Comparison of ENCODE assay signal across 19 mouse cellular contexts in the genomic region with DNA sequence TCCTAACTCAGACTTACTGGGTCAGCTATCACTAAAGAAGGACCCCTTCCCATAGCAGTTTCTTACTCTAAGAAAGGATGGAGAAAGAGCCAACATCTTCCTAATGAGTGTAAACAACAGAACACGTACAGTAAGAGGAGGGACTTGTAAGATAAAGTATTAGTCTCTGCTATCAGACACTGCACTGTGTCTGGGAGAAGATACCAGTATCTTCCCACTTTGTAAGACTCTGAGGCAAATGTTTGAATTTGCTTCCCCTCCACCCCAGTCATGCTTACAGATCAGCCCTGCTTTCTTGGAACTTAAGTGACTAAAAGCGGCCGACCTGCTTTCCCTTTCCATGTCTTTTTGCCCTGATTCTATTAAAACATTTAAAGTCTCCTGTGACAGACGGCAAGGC. TPM values are rescaled to one million over a fixed set of nuclear protein-coding genes. Genes with fewer than 3 reads are reported as not detected.
DNase-seq lines count a peak whose midpoint lies in the region; ATAC-seq and TF ChIP-seq lines count a peak whose summit lies in the region.
"Had no signal": no experiment of that assay in that cellular context is flagged by ENCODE, and none has a peak within 500 bp of the region (broad histone marks: within the 10 kb centered on the region; RNA-seq: fewer than 3 reads in every experiment).

No protein-coding gene starts in this region.

- no peak overlapping the region for H3K27ac ChIP-seq in midbrain, embryonic 11.5 days (ENCODE audit: low read depth, low read length)
- no peak overlapping the region for H3K27ac ChIP-seq in midbrain, postnatal 0 days (ENCODE audit: low read depth, low read length)
- peak overlapping the region; percentile 52; the same call in 1 of the 2 replicates for H3K27ac ChIP-seq in liver, embryonic 12.5 days
- 0 out of 2 replicates have a peak overlapping the region, but pooled peaks have one; percentile 42 for H3K27ac ChIP-seq in liver, embryonic 16.5 days (ENCODE audit: low read length)
- H3K27ac ChIP-seq in intestine, postnatal 0 days (ENCODE audit: low read depth, low read length) = no peak overlapping the region
- H3K27ac ChIP-seq: embryonic facial prominence, embryonic 12.5 days; forebrain, embryonic 15.5 days; hindbrain, embryonic 10.5 days; hindbrain, embryonic 15.5 days had no signal

- H3K9me3 ChIP-seq in midbrain, embryonic 11.5 days (ENCODE audit: control insufficient read depth, low read length) = no peaks in the 10 kb centered on the region
- H3K9me3 ChIP-seq in midbrain, postnatal 0 days (ENCODE audit: low read length) = no peaks in the 10 kb centered on the region
- H3K9me3 ChIP-seq in liver, embryonic 12.5 days (replicated peaks) = no peaks in the 10 kb centered on the region
- H3K9me3 ChIP-seq in liver, embryonic 16.5 days (replicated peaks; ENCODE audit: control insufficient read depth, low read length) = no peaks in the 10 kb centered on the region
- H3K9me3 ChIP-seq in intestine, postnatal 0 days (ENCODE audit: control insufficient read depth) = no peaks in the 10 kb centered on the region
- H3K9me3 ChIP-seq: embryonic facial prominence, embryonic 12.5 days; forebrain, embryonic 15.5 days; heart, embryonic 12.5 days; hindbrain, embryonic 10.5 days; hindbrain, embryonic 15.5 days had no signal

- no peak overlapping the region for H3K4me2 ChIP-seq in midbrain, embryonic 11.5 days
- no peak overlapping the region for H3K4me2 ChIP-seq in midbrain, postnatal 0 days (ENCODE audit: low read depth, low read length, poor library complexity, severe bottlenecking)
- H3K4me2 ChIP-seq in liver, embryonic 12.5 days = peak overlapping the region; percentile 32
- no peak overlapping the region for H3K4me2 ChIP-seq in liver, embryonic 16.5 days (ENCODE audit: low read depth, low read length)
- no peak overlapping the region for H3K4me2 ChIP-seq in intestine, postnatal 0 days (replicated peaks; ENCODE audit: low read depth)
- H3K4me2 ChIP-seq: embryonic facial prominence, embryonic 12.5 days; forebrain, embryonic 15.5 days; heart, embryonic 12.5 days; hindbrain, embryonic 15.5 days had no signal

- H3K4me3 ChIP-seq in midbrain, embryonic 11.5 days (ENCODE audit: low read depth, low read length) = no peak overlapping the region
- no peak overlapping the region for H3K4me3 ChIP-seq in midbrain, postnatal 0 days (ENCODE audit: low read depth, low read length)
- no peak overlapping the region for H3K4me3 ChIP-seq in liver, embryonic 12.5 days
- H3K4me3 ChIP-seq in liver, embryonic 16.5 days (ENCODE audit: low read depth, low read length) = no peak overlapping the region
- H3K4me3 ChIP-seq in intestine, postnatal 0 days (ENCODE audit: low read depth, low read length) = no peak overlapping the region
- H3K4me3 ChIP-seq: embryonic facial prominence, embryonic 12.5 days; forebrain, embryonic 15.5 days; heart, embryonic 12.5 days; hindbrain, embryonic 10.5 days; hindbrain, embryonic 15.5 days had no signal

- WGBS in midbrain, embryonic 11.5 days = 90% methylated on average over 4 of the region's 4 CpGs
- WGBS in midbrain, postnatal 0 days = 88% methylated on average over 4 of the region's 4 CpGs
- WGBS in liver, embryonic 12.5 days (ENCODE audit: insufficient replicate concordance) = 40% methylated on average over 4 of the region's 4 CpGs
- 37% methylated on average over 4 of the region's 4 CpGs for WGBS in liver, embryonic 16.5 days (ENCODE audit: insufficient replicate concordance)
- WGBS in intestine, postnatal 0 days = 84% methylated on average over 4 of the region's 4 CpGs

- no peak overlapping the region for H3K9ac ChIP-seq in midbrain, embryonic 11.5 days (ENCODE audit: low read length)
- no peak overlapping the region for H3K9ac ChIP-seq in midbrain, postnatal 0 days (replicated peaks; ENCODE audit: low read length, poor library complexity, severe bottlenecking)
- no peak overlapping the region for H3K9ac ChIP-seq in liver, embryonic 12.5 days
- H3K9ac ChIP-seq in liver, embryonic 16.5 days (ENCODE audit: low read depth, low read length) = no peak overlapping the region
- H3K9ac ChIP-seq in intestine, postnatal 0 days (ENCODE audit: low read depth, low read length) = no peak overlapping the region
- H3K9ac ChIP-seq: embryonic facial prominence, embryonic 12.5 days; forebrain, embryonic 15.5 days; heart, embryonic 12.5 days; hindbrain, embryonic 15.5 days had no signal

- no peaks in the 10 kb centered on the region for H3K27me3 ChIP-seq in midbrain, embryonic 11.5 days (ENCODE audit: control insufficient read depth, insufficient read depth, low read length)
- no peaks in the 10 kb centered on the region for H3K27me3 ChIP-seq in midbrain, postnatal 0 days (ENCODE audit: insufficient read depth, low read length)
- H3K27me3 ChIP-seq in liver, embryonic 12.5 days (replicated peaks) = no peaks in the 10 kb centered on the region
- H3K27me3 ChIP-seq in liver, embryonic 16.5 days (ENCODE audit: control insufficient read depth, insufficient read depth, low read depth, low read length) = no peaks in the 10 kb centered on the region
- no peaks in the 10 kb centered on the region for H3K27me3 ChIP-seq in intestine, postnatal 0 days (replicated peaks; ENCODE audit: control insufficient read depth, insufficient read depth, low read length)
- H3K27me3 ChIP-seq: CH12.LX; embryonic facial prominence, embryonic 12.5 days; forebrain, embryonic 15.5 days; heart, embryonic 12.5 days; hindbrain, embryonic 15.5 days had no signal

- H3K36me3 ChIP-seq in midbrain, embryonic 11.5 days (ENCODE audit: control insufficient read depth, insufficient read depth, low read length) = peaks cover 5% of the 10 kb centered on the region; the same call in 1 of the 2 replicates
- H3K36me3 ChIP-seq in midbrain, postnatal 0 days (ENCODE audit: insufficient read depth, low read length) = peaks cover 21% of the 10 kb centered on the region; the same call in 1 of the 2 replicates
- H3K36me3 ChIP-seq in liver, embryonic 12.5 days = peaks cover 79% of the 10 kb centered on the region
- H3K36me3 ChIP-seq in liver, embryonic 16.5 days (ENCODE audit: control insufficient read depth, insufficient read depth) = peaks cover 4% of the 10 kb centered on the region
- H3K36me3 ChIP-seq in intestine, postnatal 0 days (ENCODE audit: control insufficient read depth, insufficient read depth) = peaks cover 33% of the 10 kb centered on the region

- no peak for ATAC-seq in midbrain, embryonic 11.5 days (ENCODE audit: low FRiP score)
- no peak for ATAC-seq in midbrain, postnatal 0 days (ENCODE audit: low FRiP score)
- ATAC-seq in liver, embryonic 12.5 days = peak; percentile 90
- peak; percentile 76 for ATAC-seq in liver, embryonic 16.5 days (ENCODE audit: low read depth)
- no peak for ATAC-seq in intestine, postnatal 0 days
- ATAC-seq: forebrain, embryonic 15.5 days had no signal

- TF ChIP-seq CTCF in midbrain, postnatal 0 days (IDR thresholded peaks at IDR 0.05) = no peak
- no peak for TF ChIP-seq CTCF in intestine, postnatal 0 days (IDR thresholded peaks at IDR 0.05; ENCODE audit: low read depth)

- peak; percentile 21 for DNase-seq in midbrain, embryonic 11.5 days (ENCODE audit: low spot score, missing footprints)
- no peak for DNase-seq in midbrain, postnatal 0 days (ENCODE audit: low spot score)
- no peak for DNase-seq in layer of hippocampus, adult 18-20 months (ENCODE audit: low spot score in 2 of 2)
- no peak for DNase-seq in layer of hippocampus, postnatal 14 days (ENCODE audit: low spot score in 2 of 2)
- DNase-seq: adrenal gland, adult 8-10 months; adrenal gland, postnatal 36 days; cerebellum, adult 11-12 months; cerebellum, adult 9-10 months; cerebellum, postnatal 25 days; gastrocnemius, postnatal 10 days had no signal

- H3K4me1 ChIP-seq in midbrain, embryonic 11.5 days (ENCODE audit: control insufficient read depth, insufficient read depth, low read length) = no peaks in the 10 kb centered on the region
- H3K4me1 ChIP-seq in midbrain, postnatal 0 days (ENCODE audit: insufficient read depth, low read length) = no peaks in the 10 kb centered on the region
- H3K4me1 ChIP-seq in liver, embryonic 12.5 days = peaks cover 22% of the 10 kb centered on the region
- H3K4me1 ChIP-seq in liver, embryonic 16.5 days (ENCODE audit: control insufficient read depth, low read depth, low read length) = peaks cover 8% of the 10 kb centered on the region; the same call in 1 of the 2 replicates
- no peaks in the 10 kb centered on the region for H3K4me1 ChIP-seq in intestine, postnatal 0 days (replicated peaks; ENCODE audit: control insufficient read depth, insufficient read depth, low read length)
- H3K4me1 ChIP-seq: embryonic facial prominence, embryonic 12.5 days; forebrain, embryonic 15.5 days; heart, embryonic 12.5 days; hindbrain, embryonic 10.5 days; hindbrain, embryonic 15.5 days had no signal

RNA-seq across cellular contexts. Expression of gene Uggt1, which starts 30.2 kb away (rescaled TPM):
- 80.7 and 83.0 TPM in 2 replicates for polyA plus RNA-seq in midbrain, embryonic 11.5 days (2014; fragmentation: Nextera tagmentation; extraction: Ambion mirVana)
- 48.3 and 50.6 TPM in 2 replicates for total RNA-seq in midbrain, postnatal 0 days (2014; rRNA removed)
- polyA plus RNA-seq in midbrain, postnatal 0 days (2015; fragmentation: Nextera tagmentation; extraction: Ambion mirVana) = 22.1 and 23.8 TPM in 2 replicates
- 28.5 and 29.0 TPM in 2 replicates for polyA plus RNA-seq in liver, embryonic 12.5 days (2016; fragmentation: Nextera tagmentation; extraction: Ambion mirVana)
- polyA plus RNA-seq in liver, embryonic 16.5 days (2015; fragmentation: Nextera tagmentation; extraction: Ambion mirVana) = 19.6 and 19.8 TPM in 2 replicates
- total RNA-seq in layer of hippocampus, adult 18-20 months (2021) = 10 to 100 TPM; 33.6 to 39.2 TPM
- polyA plus RNA-seq in intestine, postnatal 0 days (2015; fragmentation: Nextera tagmentation; extraction: Ambion mirVana) = 21.8 and 22.8 TPM in 2 replicates
- total RNA-seq in layer of hippocampus, postnatal 14 days (2021) = 10 to 100 TPM; 38.3 to 44.3 TPM

Comparison
In these comparisons a context has a peak if more than half of its experiments do, and no peak if none do; other contexts are left out.
1. ATAC-seq: peak in liver, embryonic 12.5 days (single experiment) and liver, embryonic 16.5 days (single experiment); none in midbrain, embryonic 11.5 days (single experiment), midbrain, postnatal 0 days (single experiment) and intestine, postnatal 0 days (single experiment).
2. H3K27ac ChIP-seq: peak in liver, embryonic 12.5 days (single experiment) and liver, embryonic 16.5 days (single experiment); none in midbrain, embryonic 11.5 days (single experiment), midbrain, postnatal 0 days (single experiment) and intestine, postnatal 0 days (single experiment).